Mouse (Mus musculus): ENCODE results near the gene Hsd3b6.
"Not testable (repeated sequence)": the region's sequence is repeated elsewhere in the genome, so short reads cannot be mapped to it uniquely, and the experiment has no call there.

Hsd3b6 gene

DNA sequence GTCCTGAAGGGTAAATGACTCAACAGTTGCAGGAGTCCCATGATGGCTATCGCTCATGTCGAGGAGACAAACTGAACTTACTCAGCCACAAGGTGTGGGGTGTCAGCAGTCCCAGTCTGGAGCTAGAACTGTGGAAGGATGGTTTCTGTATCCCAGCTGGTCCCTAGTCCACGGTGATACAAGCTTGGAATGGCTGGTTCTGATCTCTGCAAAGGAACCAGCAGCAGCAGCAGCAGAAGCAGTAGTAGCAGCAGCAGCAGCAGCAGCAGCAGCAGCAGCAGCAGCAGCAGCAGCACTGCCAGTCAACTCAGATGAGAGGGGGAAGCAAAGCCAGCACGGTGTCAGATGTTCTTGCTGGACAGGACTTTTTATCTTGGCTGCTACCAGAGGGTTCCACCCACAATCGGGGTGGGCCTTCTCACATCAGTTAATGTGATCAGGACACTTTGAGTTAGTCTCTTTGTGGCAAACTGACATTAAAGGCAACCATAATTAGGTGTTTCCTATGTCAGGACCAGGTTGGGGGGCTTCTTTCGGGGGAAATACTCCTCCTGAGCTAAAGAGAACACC, at the start of gene Hsd3b6:
Gene Hsd3b6, minus strand, starts transcription at position 343 of the 570 bp plus-strand sequence.
- no peak for DNase-seq (ENCODE audit: low spot score)

DNA sequence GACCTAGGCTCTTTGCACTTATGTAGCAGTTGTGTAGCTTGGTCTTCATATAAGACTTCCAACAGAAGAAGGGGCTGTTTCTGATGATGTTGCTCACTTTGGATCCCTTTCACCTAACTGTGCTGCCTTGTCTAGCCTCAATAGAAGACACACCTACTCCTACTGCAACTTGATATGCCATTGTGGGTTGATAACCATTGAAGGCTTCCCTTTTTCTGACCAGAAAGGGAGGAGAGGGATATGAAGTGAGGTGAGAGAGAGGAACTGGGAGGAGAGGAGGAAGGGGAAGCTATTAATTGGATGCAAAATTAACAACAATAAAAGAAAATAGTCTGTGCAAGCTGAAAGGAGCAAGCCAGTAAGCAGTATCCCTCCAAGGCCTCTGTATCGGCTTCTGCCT, 48.6 kb upstream of the Hsd3b6 start:
- DNase-seq (ENCODE audit: low spot score): no peak

DNA sequence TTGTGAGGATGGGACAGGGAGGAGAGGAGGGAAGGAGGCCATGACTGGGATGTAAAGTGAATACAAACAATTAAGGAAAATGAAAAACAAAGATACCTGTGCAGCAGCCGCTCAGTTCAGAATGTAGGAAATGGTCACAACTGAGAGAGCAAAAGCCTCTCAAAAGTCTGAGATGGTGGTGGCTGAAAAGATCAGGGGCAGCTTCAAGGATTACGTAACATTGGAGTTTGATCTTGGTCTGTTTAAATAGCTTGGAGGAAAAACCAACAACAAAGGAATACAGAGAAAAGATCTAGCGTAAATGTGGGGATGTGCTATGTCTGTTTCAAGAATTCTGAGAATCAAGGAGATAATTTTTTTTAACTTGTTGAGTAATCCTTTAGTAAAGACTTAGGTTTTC, 45.3 kb upstream of the Hsd3b6 start, which contains the start of gene Hsd3b1:
Gene Hsd3b1, minus strand, starts transcription at position 219 of the 400 bp plus-strand sequence.
- no peak for DNase-seq (ENCODE audit: low spot score)

DNA sequence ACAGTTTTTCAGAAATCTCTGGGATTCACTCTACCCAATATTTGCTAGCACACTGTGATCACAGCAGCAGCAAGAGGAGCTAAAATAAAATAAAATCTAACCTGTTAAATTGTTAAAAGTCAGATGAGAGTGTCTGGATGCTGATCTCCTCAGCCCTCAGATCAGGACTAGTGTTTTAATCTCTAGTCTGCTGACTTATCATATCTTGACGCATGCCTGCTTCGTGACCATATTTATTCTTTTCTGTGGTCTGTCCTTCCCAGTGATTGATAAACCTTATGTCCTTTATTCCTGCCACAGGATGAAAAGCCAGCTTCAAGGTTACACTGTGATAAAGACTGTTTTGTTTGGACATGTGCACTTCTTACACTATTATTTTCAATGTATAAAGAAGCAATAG, 43.8 kb upstream of the Hsd3b6 start:
- DNase-seq (ENCODE audit: low spot score): no peak

DNA sequence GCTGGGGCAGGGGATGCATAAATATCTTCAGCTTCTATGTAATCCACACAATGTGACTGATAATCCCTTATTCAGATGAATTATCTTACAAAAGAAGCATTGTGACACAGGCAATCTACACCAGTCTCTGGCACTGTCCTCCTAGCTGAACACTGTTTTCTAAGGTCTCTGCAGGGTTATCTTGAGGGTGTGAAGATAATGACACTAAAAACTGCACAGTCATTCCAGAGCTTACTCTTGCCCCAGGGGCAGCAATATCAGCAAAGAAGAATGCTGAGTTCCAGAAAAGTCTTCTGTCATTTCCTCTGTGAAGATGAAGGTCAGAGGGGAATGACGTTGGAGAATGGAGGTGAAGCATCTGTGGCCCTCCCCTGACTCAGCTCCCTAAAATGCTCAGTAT, 42.6 kb upstream of the Hsd3b6 start:
- DNase-seq (ENCODE audit: low spot score): no peak

DNA sequence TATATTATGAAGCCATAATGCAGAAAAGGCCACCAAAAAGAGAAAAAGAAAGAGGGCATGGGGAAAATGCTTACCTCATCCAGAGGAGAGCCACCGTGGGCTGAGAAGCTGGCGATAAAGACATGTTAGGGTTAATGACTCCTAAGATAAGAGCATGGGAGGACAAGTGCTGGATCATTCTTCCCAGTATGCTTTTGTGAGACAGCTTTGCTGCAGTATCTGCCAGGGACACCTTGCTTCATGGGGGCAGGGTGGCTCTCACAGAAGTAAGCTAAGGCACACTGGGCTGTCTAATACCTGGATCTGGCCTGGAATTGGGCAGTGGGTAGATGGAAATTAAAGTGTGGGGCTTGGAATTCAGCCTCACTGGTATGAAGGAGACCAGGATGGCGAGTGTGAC, 40.9 kb upstream of the Hsd3b6 start:
- DNase-seq (ENCODE audit: low spot score): no peak

DNA sequence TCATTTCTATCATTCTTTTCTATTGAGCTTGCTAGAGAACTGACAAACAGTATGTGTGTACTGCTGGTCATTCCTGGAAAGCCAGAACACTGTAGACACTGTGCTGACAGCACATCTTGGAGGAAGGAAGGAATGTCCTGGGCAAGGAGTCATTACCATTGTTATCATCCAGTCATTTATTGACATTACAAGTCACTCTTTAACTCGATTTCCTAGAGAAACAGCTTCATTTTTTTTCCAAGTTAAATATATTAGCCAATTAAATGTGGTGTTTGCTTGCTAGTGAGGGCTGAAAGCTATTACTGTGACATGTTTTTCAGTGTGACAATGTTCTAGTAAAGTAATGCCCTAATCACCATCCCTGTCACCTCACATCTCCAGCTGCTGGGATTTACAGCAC, 39.4 kb upstream of the Hsd3b6 start:
- no peak for DNase-seq (ENCODE audit: low spot score)

DNA sequence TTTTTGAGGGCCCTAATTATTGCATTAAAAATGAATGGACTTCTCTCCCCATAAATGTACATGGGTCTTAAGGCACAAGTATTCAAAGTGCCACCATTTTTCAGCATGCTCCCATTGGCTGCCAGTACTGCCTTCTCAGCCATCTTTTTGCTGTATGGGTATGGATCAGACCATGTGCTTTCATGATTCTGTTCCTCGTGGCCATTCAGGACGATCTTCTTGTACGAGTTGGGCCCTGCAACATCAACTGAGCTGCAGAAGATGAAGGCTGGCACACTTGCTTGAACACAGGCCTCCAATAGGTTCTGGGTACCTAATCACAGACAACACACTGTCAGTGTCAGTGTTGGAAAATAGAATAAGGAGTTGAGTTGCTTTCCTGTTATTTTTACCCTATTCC, 38.8 kb upstream of the Hsd3b6 start:
- DNase-seq (ENCODE audit: low spot score): no peak

DNA sequence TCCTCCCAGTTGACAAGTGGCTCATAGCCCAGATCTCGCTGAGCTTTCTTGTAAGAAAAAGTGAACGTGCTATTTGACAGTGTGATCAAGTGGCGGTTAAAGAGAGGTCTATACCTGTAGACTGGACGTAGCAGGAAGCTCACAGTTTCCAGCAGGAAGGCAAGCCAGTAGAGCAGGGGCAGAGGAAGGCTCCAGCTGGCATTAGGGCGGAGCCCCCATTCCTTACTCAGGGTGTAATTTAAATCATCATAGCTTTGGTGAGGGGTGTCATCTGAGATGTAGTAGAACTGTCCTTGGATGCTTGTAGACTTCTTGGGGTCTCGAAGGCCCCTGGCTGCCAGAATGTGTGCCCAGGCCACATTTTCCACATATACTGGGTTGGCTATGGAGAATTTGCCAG, 38.4 kb upstream of the Hsd3b6 start:
- DNase-seq (ENCODE audit: low spot score): no peak

DNA sequence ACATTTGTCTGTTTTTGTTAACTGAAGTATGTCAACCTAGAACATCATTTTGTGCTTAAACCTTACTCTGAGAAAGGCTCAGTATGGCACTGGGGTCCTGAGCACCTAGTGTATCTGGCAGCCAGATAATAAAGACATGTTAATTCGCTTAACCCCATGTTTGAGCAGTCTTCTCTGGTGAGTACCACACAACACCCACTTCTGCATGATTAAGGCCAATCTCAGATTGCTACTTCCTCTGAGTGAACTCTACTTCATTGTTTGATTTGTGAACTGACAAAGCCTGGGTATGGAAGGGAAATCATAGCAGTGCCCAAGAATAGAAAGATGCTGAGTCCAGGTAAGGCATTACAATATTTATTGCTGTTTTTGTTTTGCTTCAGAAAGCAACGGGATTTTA, 37.6 kb upstream of the Hsd3b6 start:
- no peak for DNase-seq (ENCODE audit: low spot score)

DNA sequence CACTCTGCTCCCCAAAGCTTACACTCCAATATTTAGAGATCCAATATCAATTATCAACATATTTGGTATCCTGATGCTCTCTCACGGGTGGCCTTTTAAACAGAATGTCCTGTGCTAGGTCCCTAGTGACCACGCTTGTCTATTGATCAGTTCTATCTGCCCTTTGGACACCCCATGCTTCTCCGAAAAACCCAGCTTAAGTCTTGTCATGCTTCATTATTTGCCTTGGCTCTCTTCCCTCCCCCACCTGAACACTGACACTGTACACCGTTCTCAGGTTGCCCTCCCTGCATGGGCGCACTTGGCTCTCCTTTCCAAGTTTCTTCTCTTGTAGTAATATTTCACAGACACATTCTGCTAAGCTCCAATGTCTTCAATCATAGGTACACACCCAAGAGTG, 36.0 kb upstream of the Hsd3b6 start:
- DNase-seq (ENCODE audit: low spot score): no peak

DNA sequence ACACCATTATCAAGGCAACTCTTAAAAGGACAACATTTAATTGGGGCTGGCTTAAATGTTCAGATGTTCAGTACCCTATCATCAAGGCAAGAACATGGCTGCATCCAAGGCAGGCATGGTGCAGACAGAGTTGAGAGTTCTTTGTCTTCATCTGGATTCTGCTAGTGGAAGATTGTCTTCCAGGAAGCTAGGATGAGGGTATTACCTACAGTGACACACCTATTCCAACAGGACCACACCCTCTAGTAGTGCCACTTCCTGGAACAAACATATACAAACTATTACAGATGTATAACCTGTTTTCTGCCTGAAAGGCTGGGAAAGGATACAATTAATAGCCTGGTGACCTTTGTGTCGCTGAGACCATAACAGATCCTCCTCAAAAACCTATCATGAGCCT, 34.7 kb upstream of the Hsd3b6 start:
- DNase-seq (ENCODE audit: low spot score): no peak

DNA sequence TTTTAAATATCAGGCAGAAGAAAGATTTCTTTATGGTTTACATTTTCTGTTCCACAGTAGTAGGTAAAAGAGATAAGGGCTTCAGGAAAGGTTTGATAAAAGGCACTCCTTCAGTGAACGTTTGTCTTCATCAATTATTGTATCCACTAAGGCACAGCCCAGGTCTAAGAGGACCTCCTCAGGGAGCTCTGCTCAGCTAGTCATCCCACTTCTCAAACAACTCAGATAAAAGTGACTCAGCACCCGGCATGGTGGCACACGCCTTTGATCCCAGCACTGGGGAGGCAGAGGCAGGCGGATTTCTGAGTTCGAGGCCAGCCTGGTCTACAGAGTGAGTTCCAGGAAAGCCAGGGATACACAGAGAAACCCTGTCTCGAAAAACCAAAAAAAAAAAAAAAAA, 1.6 kb downstream of the Hsd3b6 start:
- not testable (repeated sequence) for DNase-seq (ENCODE audit: low spot score)

DNA sequence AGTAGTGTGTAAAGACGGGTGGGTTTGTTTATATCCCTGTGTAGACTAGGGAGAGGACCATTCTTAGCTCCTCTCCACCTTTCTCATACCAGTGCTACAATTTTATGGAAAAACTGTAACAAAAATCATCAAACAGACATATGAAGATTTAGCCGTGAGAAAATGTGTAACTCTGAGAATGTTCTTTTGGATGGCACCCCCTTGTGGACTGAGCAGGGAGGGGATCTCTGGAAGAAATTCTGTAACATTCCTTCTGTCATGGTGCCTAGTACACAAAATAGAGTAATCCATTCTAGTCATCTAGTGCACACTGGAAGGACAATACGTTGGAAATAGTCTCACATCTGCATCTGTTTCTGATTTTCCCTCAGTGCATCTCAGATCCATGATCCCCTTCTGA, 9.2 kb downstream of the Hsd3b6 start:
- not testable (repeated sequence) for DNase-seq (ENCODE audit: low spot score)

DNA sequence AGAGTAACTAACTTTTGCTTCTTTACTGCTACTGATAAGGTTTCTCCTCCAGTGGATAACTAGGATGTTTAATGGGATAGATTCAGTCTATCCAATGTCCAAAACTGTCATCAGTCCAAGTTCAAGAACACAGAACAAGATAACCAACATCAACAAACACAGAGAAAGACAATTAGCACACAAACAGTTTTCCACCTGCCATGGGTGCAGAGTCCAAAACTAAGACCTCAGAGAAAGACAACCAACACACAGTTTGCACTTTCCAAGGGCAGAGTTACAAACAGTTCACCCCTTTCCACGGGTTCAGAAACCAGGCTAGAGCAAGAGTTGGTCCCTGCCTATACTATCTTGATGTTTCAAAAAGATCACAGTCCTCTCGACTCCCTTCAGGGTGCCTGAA, 27.7 kb downstream of the Hsd3b6 start:
- DNase-seq (ENCODE audit: low spot score): no peak

DNA sequence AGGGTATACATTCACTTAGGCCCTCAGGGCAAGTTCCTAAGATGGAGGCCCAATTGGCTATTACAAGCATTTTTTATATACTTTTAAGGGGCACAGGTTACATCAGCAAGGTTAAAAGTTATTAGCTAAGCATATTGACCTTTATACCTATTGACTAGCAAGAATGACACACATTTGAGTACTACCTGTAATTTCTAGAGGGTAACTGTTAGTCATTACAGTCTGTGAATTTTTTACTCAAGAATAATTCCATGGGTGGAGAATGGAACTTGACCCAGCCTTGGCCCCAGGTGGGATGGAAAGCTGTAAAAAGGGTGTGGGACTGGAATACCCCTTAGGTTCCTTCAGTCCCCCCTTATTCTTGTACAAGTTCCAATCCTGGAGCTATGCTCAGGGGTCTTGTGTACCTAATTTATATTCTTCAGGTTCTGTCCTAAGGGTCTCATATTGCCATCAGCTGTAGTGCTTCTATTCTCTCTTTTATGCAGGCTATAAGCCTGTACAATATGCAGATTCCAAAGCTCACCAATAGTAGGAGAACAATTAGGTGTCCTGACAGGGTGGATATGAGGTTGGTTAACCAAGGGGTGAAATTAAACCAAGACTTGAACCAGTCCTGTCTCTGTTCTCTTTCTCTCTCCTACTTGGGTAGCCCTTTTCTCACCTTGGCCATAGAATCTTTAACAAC, 31.9 kb downstream of the Hsd3b6 start:
- no peak for DNase-seq (ENCODE audit: low spot score)

DNA sequence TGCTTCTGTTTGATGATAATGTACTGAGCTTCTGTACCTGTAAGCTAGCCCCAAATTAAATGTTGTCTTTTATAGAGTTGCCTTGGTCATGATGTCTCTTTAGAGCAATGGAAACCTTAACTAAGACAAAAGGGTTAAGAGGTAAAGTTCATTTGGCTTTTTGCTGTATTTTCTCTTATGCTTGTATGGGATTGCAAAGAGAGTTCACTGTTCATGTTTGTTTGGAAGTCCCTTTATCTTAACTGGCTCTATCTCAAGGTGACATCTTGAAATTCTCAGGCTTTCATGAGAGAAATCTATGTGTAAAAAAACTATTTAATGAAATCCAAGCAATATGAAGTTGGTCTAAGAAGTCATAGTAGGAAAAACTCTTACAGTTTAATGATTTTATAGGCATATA, 33.3 kb downstream of the Hsd3b6 start:
- no peak for DNase-seq (ENCODE audit: low spot score)

DNA sequence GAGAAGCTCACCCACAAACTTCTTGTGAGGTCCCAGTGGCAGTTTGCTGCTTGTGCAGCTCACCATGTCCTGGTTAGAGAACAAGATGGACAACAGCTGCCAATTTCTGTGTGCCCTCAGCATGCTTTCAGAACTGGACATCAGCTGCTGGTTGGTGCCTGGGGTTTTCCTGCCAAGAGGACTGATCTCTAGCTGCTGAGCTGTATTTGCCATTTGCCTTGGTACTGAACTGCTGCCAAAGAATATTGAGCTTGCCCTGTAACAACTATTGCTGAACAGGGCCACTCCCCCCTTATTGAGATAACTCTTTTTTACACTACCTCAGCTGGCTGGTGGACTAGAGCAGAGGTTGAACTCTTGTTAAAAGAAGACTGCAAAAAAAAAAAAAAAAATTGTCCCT, 50.1 kb downstream of the Hsd3b6 start:
- no peak for DNase-seq (ENCODE audit: low spot score)

DNA sequence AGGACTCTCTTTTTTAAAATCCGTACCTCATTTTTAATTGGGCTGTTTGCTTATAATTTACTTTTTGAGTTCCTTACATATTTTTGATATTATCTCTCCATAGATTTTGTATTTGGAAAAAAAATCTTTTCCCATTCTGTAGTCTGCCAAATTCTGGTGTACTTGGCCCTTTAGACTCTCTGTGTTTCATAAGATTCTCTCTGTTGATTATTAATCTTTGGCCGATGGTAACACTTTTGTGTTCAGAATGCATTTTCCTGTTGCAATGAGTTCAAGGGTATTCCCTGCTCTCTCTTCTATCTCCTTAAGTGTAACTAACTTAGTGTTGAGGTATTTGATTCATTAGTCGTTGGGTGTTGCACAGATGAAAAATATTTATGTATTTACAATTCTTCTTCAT, 57.4 kb downstream of the Hsd3b6 start:
- DNase-seq (ENCODE audit: low spot score): no peak
